ENCODE assay signal across 15 mouse cellular contexts in genomic region chr1:167969545-167969944, GRCm38 (mm10).
A peak's percentile ranks its signal among the peaks of the same experiment; 100 is the strongest.
DNase-seq lines count a peak whose midpoint lies in the region; ATAC-seq and TF ChIP-seq lines count a peak whose summit lies in the region.
"Had no signal": no experiment of that assay in that cellular context is flagged by ENCODE, and none has a peak within 500 bp of the region (broad histone marks: within the 10 kb centered on the region; RNA-seq: fewer than 3 reads in every experiment).

No protein-coding gene starts in this region.

- no peak overlapping the region for H3K4me3 ChIP-seq in forebrain, embryonic 10.5 days
- no peak overlapping the region for H3K4me3 ChIP-seq in forebrain, embryonic 15.5 days
- no peak overlapping the region for H3K4me3 ChIP-seq in lung, adult 2 months (replicated peaks; ENCODE audit: extremely low read depth, low read depth, low read length)
- no peak overlapping the region for H3K4me3 ChIP-seq in forebrain, embryonic 14.5 days (ENCODE audit: low read depth, low read length)
- H3K4me3 ChIP-seq in lung, embryonic 15.5 days: no peak overlapping the region
- H3K4me3 ChIP-seq: embryonic facial prominence, embryonic 13.5 days; myocyte; stomach, embryonic 15.5 days had no signal

- WGBS in forebrain, embryonic 10.5 days: 37% methylated on average over 3 of the region's 3 CpGs
- WGBS in forebrain, embryonic 15.5 days: 31% methylated on average over 3 of the region's 3 CpGs
- 67% methylated on average over 3 of the region's 3 CpGs for WGBS in lung, adult 2 months
- 26% methylated on average over 3 of the region's 3 CpGs for WGBS in forebrain, embryonic 14.5 days
- WGBS in lung, embryonic 15.5 days: 39% methylated on average over 3 of the region's 3 CpGs

- no peak for TF ChIP-seq POLR2A in lung, adult 2 months (IDR thresholded peaks at IDR 0.05; ENCODE audit: borderline replicate concordance, extremely low read depth, low read depth, low read length)

- no peak overlapping the region for H3K27ac ChIP-seq in forebrain, embryonic 10.5 days
- no peak overlapping the region for H3K27ac ChIP-seq in forebrain, embryonic 15.5 days (replicated peaks)
- no peak overlapping the region for H3K27ac ChIP-seq in forebrain, embryonic 14.5 days (ENCODE audit: low read depth, low read length)
- peak overlapping the region; percentile 65 for H3K27ac ChIP-seq in lung, embryonic 15.5 days
- H3K27ac ChIP-seq: embryonic facial prominence, embryonic 13.5 days; macrophage; stomach, embryonic 15.5 days had no signal

- DNase-seq in forebrain, embryonic 10.5 days (ENCODE audit: extremely low spot score, low spot score): peak; percentile 24
- DNase-seq in lung, adult 18-20 months: peak; percentile 26 to 33
- no peak for DNase-seq in lung, adult 2 months
- peak; percentile 34 for DNase-seq in forebrain, embryonic 14.5 days (ENCODE audit: low spot score)
- DNase-seq in cerebellum, adult 9-10 months: no peak
- DNase-seq in cerebellum, adult 8-10 months: no peak
- DNase-seq: cerebellum, adult 11 months; kidney, postnatal 14 days; thymus, postnatal 36 days had no signal

- H3K27me3 ChIP-seq in forebrain, embryonic 10.5 days (ENCODE audit: poor library complexity, severe bottlenecking): peaks cover 58% of the 10 kb centered on the region
- no peaks in the 10 kb centered on the region for H3K27me3 ChIP-seq in forebrain, embryonic 15.5 days
- H3K27me3 ChIP-seq in forebrain, embryonic 14.5 days (replicated peaks; ENCODE audit: control insufficient read depth, insufficient read depth, low read length): no peaks in the 10 kb centered on the region
- no peaks in the 10 kb centered on the region for H3K27me3 ChIP-seq in lung, embryonic 15.5 days
- H3K27me3 ChIP-seq: embryonic facial prominence, embryonic 13.5 days; stomach, embryonic 15.5 days had no signal

- no peak overlapping the region for H3K4me2 ChIP-seq in forebrain, embryonic 15.5 days (replicated peaks)
- H3K4me2 ChIP-seq in forebrain, embryonic 14.5 days (ENCODE audit: low read length): no peak overlapping the region
- no peak overlapping the region for H3K4me2 ChIP-seq in lung, embryonic 15.5 days
- H3K4me2 ChIP-seq: embryonic facial prominence, embryonic 13.5 days; stomach, embryonic 15.5 days had no signal

- peaks cover 16% of the 10 kb centered on the region for H3K4me1 ChIP-seq in forebrain, embryonic 10.5 days
- 0 out of 2 replicates have a peak, but pooled peaks cover 3% of the 10 kb centered on the region for H3K4me1 ChIP-seq in forebrain, embryonic 15.5 days
- H3K4me1 ChIP-seq in lung, adult 2 months (ENCODE audit: control insufficient read depth, insufficient read depth, low read length): no peaks in the 10 kb centered on the region; the same call in 1 of the 2 replicates
- 0 out of 2 replicates have a peak, but pooled peaks cover 3% of the 10 kb centered on the region for H3K4me1 ChIP-seq in forebrain, embryonic 14.5 days (ENCODE audit: control insufficient read depth, insufficient read depth, low read length)
- peaks cover 15% of the 10 kb centered on the region for H3K4me1 ChIP-seq in lung, embryonic 15.5 days
- H3K4me1 ChIP-seq: embryonic facial prominence, embryonic 13.5 days; stomach, embryonic 15.5 days had no signal

- no peaks in the 10 kb centered on the region for H3K9me3 ChIP-seq in forebrain, embryonic 10.5 days
- H3K9me3 ChIP-seq in forebrain, embryonic 15.5 days: no peaks in the 10 kb centered on the region
- no peaks in the 10 kb centered on the region for H3K9me3 ChIP-seq in forebrain, embryonic 14.5 days (replicated peaks; ENCODE audit: control insufficient read depth, low read length)
- no peaks in the 10 kb centered on the region for H3K9me3 ChIP-seq in lung, embryonic 15.5 days
- H3K9me3 ChIP-seq: embryonic facial prominence, embryonic 13.5 days; stomach, embryonic 15.5 days had no signal

- no peak for TF ChIP-seq CTCF in lung, adult 2 months (IDR thresholded peaks at IDR 0.05; ENCODE audit: insufficient read depth, low read length)

- no peak overlapping the region for H3K9ac ChIP-seq in forebrain, embryonic 15.5 days (replicated peaks)
- no peak overlapping the region for H3K9ac ChIP-seq in forebrain, embryonic 14.5 days (ENCODE audit: low read length)
- no peak overlapping the region for H3K9ac ChIP-seq in lung, embryonic 15.5 days
- H3K9ac ChIP-seq: embryonic facial prominence, embryonic 13.5 days; stomach, embryonic 15.5 days had no signal

- no peak for ATAC-seq in forebrain, embryonic 15.5 days (replicated peaks)
- peak; percentile 52; the same call in 1 of the 2 replicates for ATAC-seq in forebrain, embryonic 14.5 days
- peak; percentile 95 for ATAC-seq in lung, embryonic 15.5 days (ENCODE audit: borderline replicate concordance, extremely low read depth, low FRiP score, low TSS enrichment)

- no peaks in the 10 kb centered on the region for H3K36me3 ChIP-seq in forebrain, embryonic 10.5 days (replicated peaks)
- H3K36me3 ChIP-seq in forebrain, embryonic 15.5 days: no peaks in the 10 kb centered on the region
- H3K36me3 ChIP-seq in forebrain, embryonic 14.5 days (ENCODE audit: control insufficient read depth, insufficient read depth, low read length): no peaks in the 10 kb centered on the region
- H3K36me3 ChIP-seq in lung, embryonic 15.5 days: no peaks in the 10 kb centered on the region
- H3K36me3 ChIP-seq: embryonic facial prominence, embryonic 13.5 days; stomach, embryonic 15.5 days had no signal

Comparison
In these comparisons a context has a peak if more than half of its experiments do, and no peak if none do; other contexts are left out.
1. DNase-seq: peak in forebrain, embryonic 10.5 days (single experiment), lung, adult 18-20 months (2 of 2) and forebrain, embryonic 14.5 days (single experiment); none in lung, adult 2 months (single experiment), cerebellum, adult 9-10 months (single experiment) and cerebellum, adult 8-10 months (single experiment).